Mouse (Mus musculus): ENCODE measurements around the gene 4933405O20Rik.

DNA sequence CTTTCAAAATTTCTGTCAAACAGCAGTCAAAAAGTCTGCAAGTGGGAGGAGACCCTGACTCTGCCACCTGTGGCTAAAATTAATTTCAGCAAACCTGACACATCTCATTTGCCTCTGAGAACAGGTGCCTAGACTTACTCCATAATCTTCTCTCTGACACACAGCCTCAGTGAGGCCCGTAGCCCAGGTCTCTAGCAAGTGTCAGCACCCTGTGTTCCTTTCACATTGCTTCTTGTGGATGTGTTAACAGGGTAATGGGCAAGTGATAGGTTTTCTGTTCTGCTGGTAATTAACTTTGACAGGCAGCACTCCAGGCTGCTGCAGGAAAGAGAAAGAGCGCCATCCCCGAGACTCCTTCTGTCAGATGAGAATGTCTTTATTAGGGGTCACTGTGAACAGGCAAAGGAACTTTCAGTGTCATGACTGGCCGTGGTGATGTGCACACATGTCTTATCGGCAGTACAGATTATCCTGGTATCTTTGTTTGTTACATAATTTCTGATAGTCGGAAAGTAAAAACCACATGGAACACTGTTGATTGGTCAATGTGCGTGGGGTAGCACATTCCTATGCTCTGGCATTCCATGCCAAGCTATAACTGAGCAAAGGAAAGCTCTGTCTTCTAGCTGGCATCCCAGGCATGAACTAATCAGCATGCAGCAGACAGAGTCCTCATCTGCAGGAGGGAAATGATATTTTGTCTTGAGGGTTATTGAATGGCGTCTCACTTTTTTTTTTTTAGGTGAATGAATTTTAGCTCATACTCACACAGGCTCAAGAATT is 10.2 kb upstream of the 4933405O20Rik start:
- TF ChIP-seq CTCF (IDR thresholded peaks at IDR 0.05) (no peak), POLR2A (IDR thresholded peaks at IDR 0.05; ENCODE audit: insufficient read depth, low read depth, low read length) (no peak), EP300 (IDR thresholded peaks at IDR 0.05; ENCODE audit: insufficient read depth, low read depth, low read length) (no peak)

All from heart, adult 2 months (tissue).